Mouse (Mus musculus) forebrain, embryonic 16.5 days (tissue): ENCODE measurements at regions not wholly inside any gene's neighbourhood (a gene's known extent, or its start where the extent isn't known, plus 50 kb on each side); places are given as distances from the start of the nearest gene placed in this dataset.

ENCODE experiments used
- ATAC-seq: fragments of 200-750 bp; cut with Nextera tagmentation; 2 replicates; pipeline ENCODE4 v1.8.0; 2017; ENCODE audit warnings: mild to moderate bottlenecking, moderate library complexity
- H3K27ac ChIP-seq: fragments of 300-500 bp; sonication (generic); 2 replicates; pipeline ENCODE4 v1.5.1; 2014; ENCODE audit warnings: low read length, control low read depth
- H3K27me3 ChIP-seq: fragments of 300-500 bp; sonication (generic); replicated peaks from 2 replicates; pipeline ENCODE4 v1.6.1; 2014; ENCODE audit warnings: low read length; ENCODE audit not compliant: control insufficient read depth, insufficient read depth
- H3K36me3 ChIP-seq: fragments of 300-500 bp; sonication (generic); 2 replicates; pipeline ENCODE4 v1.6.1; 2014; ENCODE audit not compliant: control insufficient read depth, insufficient read depth
- H3K4me1 ChIP-seq: fragments of 300-500 bp; sonication (generic); replicated peaks from 2 replicates; pipeline ENCODE4 v1.6.1; 2014; ENCODE audit warnings: low read length; ENCODE audit not compliant: control insufficient read depth, insufficient read depth
- H3K4me2 ChIP-seq: fragments of 300-500 bp; sonication (generic); 2 replicates; pipeline ENCODE4 v1.6.1; 2014; ENCODE audit warnings: mild to moderate bottlenecking, low read length, control low read depth
- H3K4me3 ChIP-seq: fragments of 300-500 bp; sonication (generic); replicated peaks from 2 replicates; pipeline ENCODE4 v1.5.1; 2014; ENCODE audit warnings: mild to moderate bottlenecking, low read length, control low read depth
- H3K9ac ChIP-seq: fragments of 300-500 bp; sonication (generic); replicated peaks from 2 replicates; pipeline ENCODE4 v1.6.1; 2014; ENCODE audit warnings: low read depth, low read length, control low read depth
- H3K9me3 ChIP-seq: fragments of 300-500 bp; sonication (generic); 2 replicates; pipeline ENCODE4 v1.6.1; 2016; ENCODE audit warnings: low read length; ENCODE audit not compliant: control insufficient read depth
- WGBS: fragments of 180-500 bp; shearing (Covaris S2); extraction: QIAGEN DNeasy Blood & Tissue Kit; methylation state at CpG from one replicate; pipeline ENCODE4 v1.1.7; 2014; 5-methylcytosine and 5-hydroxymethylcytosine counted together

GRCm38 (mm10) chr9:93170071-93170470, 628.0 kb downstream of the Plod2 start:
- H3K4me1 ChIP-seq: no peaks in the 10 kb centered on the region
- H3K4me2 ChIP-seq: no peak overlapping the region
- H3K27me3 ChIP-seq: no peaks in the 10 kb centered on the region
- no peak overlapping the region for H3K27ac ChIP-seq
- H3K9me3 ChIP-seq: no peaks in the 10 kb centered on the region
- H3K4me3 ChIP-seq: no peak overlapping the region
- no peaks in the 10 kb centered on the region for H3K36me3 ChIP-seq
- no peak for ATAC-seq
- H3K9ac ChIP-seq: no peak overlapping the region

- 19% methylated on average over 1 of the region's 1 CpGs for WGBS
- peak; percentile 98 for ATAC-seq
These were observed 644.6 kb downstream of the Plod2 start for GRCm38 (mm10) chr9:93186638-93187037.

GRCm38 (mm10) chr9:93232562-93232961, 690.5 kb downstream of the Plod2 start:
- Histone ChIP-seq H3K4me1 (no peaks in the 10 kb centered on the region), H3K27me3 (no peaks in the 10 kb centered on the region), H3K4me3 (no peak overlapping the region), H3K9ac (no peak overlapping the region), H3K36me3 (no peaks in the 10 kb centered on the region), H3K9me3 (no peaks in the 10 kb centered on the region), H3K27ac (no peak overlapping the region), H3K4me2 (no peak overlapping the region)
- ATAC-seq: no peak

More at GRCm38 (mm10) chr9:93186638-93187037, 644.6 kb downstream of the Plod2 start:
- Histone ChIP-seq H3K4me1 (0 out of 2 replicates have a peak, but pooled peaks cover 4% of the 10 kb centered on the region), H3K36me3 (no peaks in the 10 kb centered on the region), H3K9me3 (no peaks in the 10 kb centered on the region), H3K27ac (no peak overlapping the region), H3K9ac (no peak overlapping the region), H3K27me3 (peaks cover 2% of the 10 kb centered on the region; the same call in 1 of the 2 replicates), H3K4me2 (no peak overlapping the region), H3K4me3 (no peak overlapping the region)

GRCm38 (mm10) chr9:93252146-93252545, 710.1 kb downstream of the Plod2 start:
- H3K4me2 ChIP-seq: no peak overlapping the region
- ATAC-seq: no peak
- H3K4me3 ChIP-seq: no peak overlapping the region
- H3K9me3 ChIP-seq: no peaks in the 10 kb centered on the region
- H3K27ac ChIP-seq: no peak overlapping the region
- 89% methylated on average over 3 of the region's 3 CpGs for WGBS
- H3K27me3 ChIP-seq: no peaks in the 10 kb centered on the region
- H3K4me1 ChIP-seq: no peaks in the 10 kb centered on the region
- H3K36me3 ChIP-seq: no peaks in the 10 kb centered on the region
- no peak overlapping the region for H3K9ac ChIP-seq

- H3K4me3 ChIP-seq: no peak overlapping the region
- H3K27ac ChIP-seq: no peak overlapping the region
- H3K9me3 ChIP-seq: no peaks in the 10 kb centered on the region
- no peak overlapping the region for H3K4me2 ChIP-seq
- H3K36me3 ChIP-seq: no peaks in the 10 kb centered on the region
- H3K4me1 ChIP-seq: no peaks in the 10 kb centered on the region
- no peak overlapping the region for H3K9ac ChIP-seq
- WGBS: 62% methylated on average over 2 of the region's 2 CpGs
- H3K27me3 ChIP-seq: no peaks in the 10 kb centered on the region
- ATAC-seq: no peak
These were observed 755.3 kb downstream of the Plod2 start for GRCm38 (mm10) chr9:93297332-93297731.

GRCm38 (mm10) chr9:93306753-93307152, 764.7 kb downstream of the Plod2 start:
- H3K4me2 ChIP-seq: no peak overlapping the region
- no peaks in the 10 kb centered on the region for H3K4me1 ChIP-seq
- H3K36me3 ChIP-seq: no peaks in the 10 kb centered on the region
- H3K9me3 ChIP-seq: no peaks in the 10 kb centered on the region
- H3K27ac ChIP-seq: no peak overlapping the region
- 87% methylated on average over 2 of the region's 2 CpGs for whole genome bisulfite sequencing
- H3K9ac ChIP-seq: no peak overlapping the region
- ATAC-seq: no peak
- H3K4me3 ChIP-seq: no peak overlapping the region
- no peaks in the 10 kb centered on the region for H3K27me3 ChIP-seq

DNA sequence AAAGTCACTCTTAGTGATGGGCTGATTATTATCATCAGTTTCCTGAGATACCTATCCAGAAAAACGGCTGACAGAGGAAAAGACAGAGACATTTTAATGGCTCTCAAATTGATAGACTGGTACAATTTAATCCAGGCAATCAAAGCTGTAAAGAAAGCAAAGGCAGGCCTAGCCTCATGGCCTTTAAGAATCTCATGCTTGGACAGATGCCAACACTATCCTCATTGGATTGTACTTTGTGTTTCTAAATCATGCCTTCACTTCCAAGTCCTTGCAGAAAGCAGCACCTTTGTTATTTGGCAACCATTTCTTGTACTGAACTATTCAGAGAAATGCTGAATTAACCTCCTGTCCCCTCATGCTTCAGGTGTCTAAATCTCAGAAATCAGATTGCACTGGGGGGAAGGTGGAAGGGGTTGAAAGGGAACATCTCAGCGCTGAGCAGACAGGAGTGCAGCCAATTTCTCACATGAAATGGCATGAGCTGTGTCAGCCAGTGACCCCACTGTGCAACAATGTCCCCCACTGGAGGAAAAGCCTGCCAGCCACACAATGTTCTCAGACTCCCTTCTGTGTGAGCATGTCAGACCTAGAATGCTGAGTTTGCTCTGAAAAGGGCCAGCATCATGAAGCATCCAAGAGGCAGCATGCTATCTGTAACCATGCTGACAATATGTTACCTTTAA, 787.1 kb downstream of the Plod2 start:
- WGBS: 20% methylated on average over 2 of the region's 2 CpGs
- ATAC-seq: peak; percentile 33; the same call in 1 of the 2 replicates
- H3K36me3 ChIP-seq: no peaks in the 10 kb centered on the region
- no peak overlapping the region for H3K4me3 ChIP-seq
- H3K27me3 ChIP-seq: no peaks in the 10 kb centered on the region
- no peak overlapping the region for H3K9ac ChIP-seq
- H3K4me1 ChIP-seq: no peaks in the 10 kb centered on the region; the same call in 1 of the 2 replicates
- no peak overlapping the region for H3K27ac ChIP-seq
- no peak overlapping the region for H3K4me2 ChIP-seq
- H3K9me3 ChIP-seq: no peaks in the 10 kb centered on the region
